Mouse (Mus musculus): Measurements from ENCODE around the gene Usp6nl. TPM values are rescaled to one million over a fixed set of nuclear protein-coding genes. Genes with fewer than 3 reads are reported as not detected.

Usp6nl gene
- polyA plus RNA-seq, 1 experiment from 2014 or later, result 12.4 TPM

DNA sequence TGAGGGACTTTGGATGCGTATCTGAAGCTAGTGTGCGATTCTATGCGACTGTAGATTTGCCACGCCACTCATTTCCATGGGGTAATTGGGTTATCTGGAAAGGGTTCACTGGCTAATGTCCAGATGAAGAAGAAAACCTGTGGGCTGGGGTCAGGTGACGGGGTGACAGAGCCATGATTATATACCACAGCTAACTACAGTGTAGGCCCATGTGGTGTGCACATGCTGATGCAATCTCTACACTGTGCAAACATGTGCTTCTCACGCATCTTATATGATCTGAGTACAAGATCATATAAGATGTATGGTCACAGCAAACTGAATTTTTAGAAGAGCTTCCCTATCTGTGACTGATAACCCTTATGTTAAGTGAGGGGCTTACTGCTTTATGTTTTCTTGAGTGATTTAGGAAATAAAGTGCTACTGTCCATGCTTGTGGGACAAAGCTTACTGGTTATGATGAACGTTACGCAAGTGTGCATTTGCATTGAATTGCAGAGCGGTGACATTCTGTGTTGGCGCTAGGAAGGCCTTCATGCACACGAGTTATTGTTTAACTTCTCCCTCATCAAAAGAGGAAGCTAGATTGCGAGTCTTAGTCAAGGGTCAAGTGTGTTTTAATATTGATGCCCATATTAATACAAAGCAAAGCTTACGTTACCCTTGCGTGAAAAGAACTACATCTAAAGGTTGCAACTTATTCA, 12.7 kb downstream of the Usp6nl start:
- 66% methylated on average over 14 of the region's 14 CpGs for WGBS
- no peak overlapping the region for H3K27ac ChIP-seq
- H3K9ac ChIP-seq, result no peak overlapping the region
- no peak overlapping the region for H3K4me2 ChIP-seq
- peaks cover 41% of the 10 kb centered on the region for H3K4me1 ChIP-seq
- H3K9me3 ChIP-seq, result no peaks in the 10 kb centered on the region
- no peak for ATAC-seq (ENCODE audit: borderline replicate concordance, extremely low read depth, low FRiP score, low TSS enrichment)
- no peaks in the 10 kb centered on the region for H3K36me3 ChIP-seq
- no peak overlapping the region for H3K4me3 ChIP-seq
- no peaks in the 10 kb centered on the region for H3K27me3 ChIP-seq

DNA sequence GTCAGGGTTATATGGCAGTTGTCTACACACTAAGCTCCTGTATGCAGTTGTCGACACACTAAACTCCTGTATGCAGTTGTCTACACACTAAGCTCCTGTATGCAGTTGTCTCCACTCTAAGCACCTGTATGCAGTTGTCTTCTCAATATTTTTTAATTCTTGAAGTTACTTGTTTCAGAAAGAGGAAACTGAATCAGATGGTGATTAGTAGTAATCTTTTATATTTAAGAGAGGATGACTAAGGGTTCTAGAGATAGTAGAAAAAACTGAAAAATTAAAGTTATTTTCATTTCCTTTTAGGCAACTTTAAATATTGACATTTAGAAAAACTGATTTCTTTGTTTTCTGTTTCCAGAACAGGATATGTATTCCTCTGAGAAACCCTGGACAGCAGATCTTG, 13.5 kb downstream of the Usp6nl start:
- ATAC-seq (ENCODE audit: borderline replicate concordance, extremely low read depth, low FRiP score, low TSS enrichment), result no peak
- H3K4me2 ChIP-seq, result no peak overlapping the region
- no peak overlapping the region for H3K27ac ChIP-seq
- H3K36me3 ChIP-seq, result no peaks in the 10 kb centered on the region
- no peak overlapping the region for H3K9ac ChIP-seq
- no peaks in the 10 kb centered on the region for H3K9me3 ChIP-seq
- H3K27me3 ChIP-seq, result no peaks in the 10 kb centered on the region
- H3K4me3 ChIP-seq, result no peak overlapping the region
- WGBS, result 84% methylated on average over 1 of the region's 1 CpGs
- peaks cover 38% of the 10 kb centered on the region for H3K4me1 ChIP-seq

DNA sequence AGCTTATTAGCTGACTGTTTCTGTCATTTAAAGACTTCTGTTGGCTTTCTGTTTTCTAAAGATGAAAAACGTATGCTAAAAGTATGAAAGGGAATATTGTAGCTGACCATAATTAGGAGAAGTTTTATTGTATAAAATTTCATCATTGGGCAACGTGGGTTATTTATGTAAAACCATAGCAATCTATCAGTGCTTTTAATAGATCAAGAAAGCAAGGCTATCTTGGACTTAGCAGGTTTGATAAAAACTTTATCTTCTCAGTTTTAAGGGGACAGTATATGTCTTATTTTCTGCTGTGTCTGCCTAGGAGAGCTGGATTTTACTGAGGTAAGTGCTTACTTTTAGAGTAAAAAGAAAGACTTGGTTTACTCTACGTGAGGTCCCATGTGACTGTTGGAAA, 14.2 kb downstream of the Usp6nl start:
- Histone ChIP-seq H3K9me3 (no peaks in the 10 kb centered on the region), H3K27me3 (no peaks in the 10 kb centered on the region), H3K36me3 (no peaks in the 10 kb centered on the region), H3K4me3 (no peak overlapping the region), H3K27ac (no peak overlapping the region), H3K9ac (no peak overlapping the region), H3K4me2 (no peak overlapping the region), H3K4me1 (peaks cover 33% of the 10 kb centered on the region)
- 84% methylated on average over 3 of the region's 3 CpGs for WGBS
- ATAC-seq (ENCODE audit: borderline replicate concordance, extremely low read depth, low FRiP score, low TSS enrichment), result no peak

DNA sequence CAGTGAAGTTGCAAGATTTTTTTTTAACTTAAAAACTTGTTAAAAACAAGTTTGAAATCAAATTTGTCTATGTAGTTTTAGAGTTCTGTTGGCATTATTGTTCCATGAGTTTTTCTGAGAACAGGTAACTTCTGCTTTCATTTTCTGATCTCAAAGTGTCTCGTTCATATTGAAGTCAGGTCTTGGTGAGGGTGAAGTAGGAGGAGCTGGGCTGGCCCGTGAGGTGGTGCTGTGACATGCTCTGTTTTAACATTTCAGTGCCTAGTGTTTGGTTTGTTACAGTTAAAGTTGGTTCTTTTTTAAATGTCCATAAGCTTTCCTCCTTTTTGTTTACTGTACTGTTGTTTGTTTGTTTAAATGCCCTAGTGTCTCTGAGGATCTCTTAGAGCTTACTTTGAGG, 15.0 kb downstream of the Usp6nl start:
- Histone ChIP-seq H3K4me3 (no peak overlapping the region), H3K4me2 (no peak overlapping the region), H3K36me3 (no peaks in the 10 kb centered on the region), H3K27me3 (no peaks in the 10 kb centered on the region), H3K4me1 (peaks cover 27% of the 10 kb centered on the region), H3K9me3 (no peaks in the 10 kb centered on the region), H3K27ac (no peak overlapping the region), H3K9ac (no peak overlapping the region)
- ATAC-seq (ENCODE audit: borderline replicate concordance, extremely low read depth, low FRiP score, low TSS enrichment), result no peak
- 49% methylated on average over 2 of the region's 2 CpGs for WGBS

DNA sequence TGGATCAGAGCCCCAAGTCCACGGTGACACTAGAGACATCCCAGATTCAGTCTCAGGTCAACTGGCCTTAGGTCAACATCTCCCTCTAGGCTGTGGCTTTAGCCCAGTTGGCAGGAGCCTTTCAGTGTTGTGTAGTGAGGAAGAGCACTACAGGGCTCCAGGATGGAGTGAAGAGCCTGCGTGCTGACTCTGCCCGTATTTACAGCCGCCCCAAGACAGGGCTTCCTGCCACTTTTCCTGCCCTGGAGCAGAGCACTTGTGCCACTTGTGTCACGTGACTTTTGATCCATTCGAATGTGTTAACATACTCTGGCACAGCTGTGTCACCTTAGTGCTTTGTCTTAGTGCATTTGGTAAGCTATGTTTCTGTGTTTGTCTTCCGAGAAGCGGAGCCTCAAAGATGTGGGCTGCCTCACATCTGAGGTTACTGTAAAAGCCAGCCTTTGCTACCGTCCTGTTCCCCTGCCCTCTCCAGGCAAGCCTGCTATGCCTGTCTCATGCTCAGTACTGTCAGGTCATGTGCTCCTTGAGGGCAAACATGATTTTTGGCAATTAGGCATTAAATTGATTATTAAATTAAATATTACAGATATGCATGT, 15.7 kb downstream of the Usp6nl start:
- Histone ChIP-seq H3K9me3 (no peaks in the 10 kb centered on the region), H3K36me3 (no peaks in the 10 kb centered on the region), H3K4me3 (no peak overlapping the region), H3K4me1 (peaks cover 24% of the 10 kb centered on the region), H3K27ac (no peak overlapping the region), H3K4me2 (no peak overlapping the region), H3K27me3 (no peaks in the 10 kb centered on the region), H3K9ac (no peak overlapping the region)
- ATAC-seq (ENCODE audit: borderline replicate concordance, extremely low read depth, low FRiP score, low TSS enrichment), result no peak
- WGBS, result 45% methylated on average over 9 of the region's 9 CpGs

DNA sequence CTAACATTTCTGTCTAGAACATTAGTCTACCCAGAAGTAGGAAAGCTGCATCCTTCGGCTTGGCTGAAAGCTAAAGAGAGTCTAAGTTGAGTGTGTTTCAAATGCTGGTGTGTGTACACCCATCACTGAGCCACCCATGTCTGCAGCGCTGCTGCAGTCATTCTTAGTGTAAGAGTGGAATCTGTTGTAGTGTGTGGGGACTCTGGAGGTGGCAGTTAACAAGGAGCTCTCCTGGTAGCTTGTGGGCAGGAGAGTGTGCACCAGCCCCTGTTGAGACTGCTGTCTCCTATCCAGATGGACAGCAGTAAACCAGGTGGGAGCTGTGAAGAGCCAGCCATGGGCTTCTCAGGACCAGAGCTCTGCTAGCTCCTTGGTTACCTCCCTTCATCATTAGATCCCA, 18.0 kb downstream of the Usp6nl start:
- no peaks in the 10 kb centered on the region for H3K9me3 ChIP-seq
- no peak overlapping the region for H3K4me2 ChIP-seq
- WGBS, result 85% methylated on average over 2 of the region's 2 CpGs
- H3K36me3 ChIP-seq, result no peaks in the 10 kb centered on the region
- no peak overlapping the region for H3K9ac ChIP-seq
- no peak for ATAC-seq (ENCODE audit: borderline replicate concordance, extremely low read depth, low FRiP score, low TSS enrichment)
- H3K4me1 ChIP-seq, result peaks cover 18% of the 10 kb centered on the region
- no peaks in the 10 kb centered on the region for H3K27me3 ChIP-seq
- H3K27ac ChIP-seq, result no peak overlapping the region
- H3K4me3 ChIP-seq, result no peak overlapping the region

DNA sequence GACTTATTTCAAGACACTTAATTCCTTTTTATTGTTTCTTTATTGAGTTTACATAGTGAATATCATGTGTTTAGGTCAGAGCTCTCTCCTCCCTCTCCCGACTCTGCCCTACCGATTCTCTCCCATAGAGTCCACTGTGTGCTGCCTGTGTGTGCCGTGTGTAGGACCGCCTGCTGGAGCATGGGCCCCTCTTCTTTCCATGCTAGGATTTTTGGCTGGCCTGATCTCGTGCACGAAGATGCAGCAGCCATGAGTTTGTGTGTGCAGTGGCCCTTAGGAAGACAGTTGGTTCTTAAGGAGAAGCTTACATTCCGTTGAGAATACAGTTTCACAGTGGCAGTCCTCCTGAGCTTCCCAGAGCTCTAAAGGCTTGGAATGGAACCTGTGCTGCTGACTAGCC, 19.0 kb downstream of the Usp6nl start:
- 77% methylated on average over 7 of the region's 7 CpGs for WGBS
- Histone ChIP-seq H3K27me3 (no peaks in the 10 kb centered on the region), H3K4me1 (peaks cover 17% of the 10 kb centered on the region), H3K27ac (no peak overlapping the region), H3K9me3 (no peaks in the 10 kb centered on the region), H3K36me3 (no peaks in the 10 kb centered on the region), H3K9ac (no peak overlapping the region), H3K4me3 (no peak overlapping the region), H3K4me2 (no peak overlapping the region)
- ATAC-seq (ENCODE audit: borderline replicate concordance, extremely low read depth, low FRiP score, low TSS enrichment), result no peak

DNA sequence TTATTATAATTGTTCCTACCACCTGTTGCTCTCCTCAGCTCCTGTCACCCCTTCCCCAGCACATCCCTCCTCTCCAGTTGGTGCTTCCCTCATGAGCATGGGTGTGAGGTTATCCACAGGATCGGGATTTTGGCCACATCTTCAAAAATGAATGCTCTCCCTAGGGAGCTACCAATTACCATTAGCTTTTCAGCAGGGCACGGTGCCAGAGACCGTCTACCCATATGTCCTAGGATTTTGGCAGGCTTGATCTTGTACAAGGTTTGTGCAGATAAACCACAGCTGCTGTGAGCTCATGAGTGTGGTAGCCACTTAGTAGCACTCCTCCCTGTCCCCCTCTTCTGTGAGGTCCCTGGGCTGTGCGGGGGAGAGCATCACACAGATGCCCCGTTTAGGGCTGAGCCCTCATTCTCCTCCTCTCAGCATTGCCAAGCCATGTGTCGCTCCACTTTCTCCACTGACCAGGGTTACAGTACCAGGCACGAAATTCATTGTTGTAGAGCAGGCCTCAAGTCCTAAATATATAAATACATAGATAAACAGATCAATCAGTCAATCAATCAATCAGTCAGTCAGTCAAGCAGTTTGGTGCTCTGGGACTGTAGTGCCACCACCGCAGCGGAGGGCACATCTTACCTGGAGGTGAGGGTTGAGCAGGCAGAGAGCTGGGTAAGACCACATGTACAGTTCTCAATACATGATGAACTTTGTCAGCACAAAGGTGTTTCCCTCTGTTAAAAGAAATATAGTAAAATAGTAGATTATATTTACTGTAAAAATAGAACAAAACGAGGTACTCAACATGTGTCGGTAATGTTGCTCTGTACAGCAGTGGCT, 27.0 kb downstream of the Usp6nl start:
- H3K4me3 ChIP-seq, result no peak overlapping the region
- no peak overlapping the region for H3K4me2 ChIP-seq
- H3K4me1 ChIP-seq, result peaks cover 46% of the 10 kb centered on the region
- H3K27me3 ChIP-seq, result no peaks in the 10 kb centered on the region
- H3K9me3 ChIP-seq, result no peaks in the 10 kb centered on the region
- no peak overlapping the region for H3K27ac ChIP-seq
- H3K36me3 ChIP-seq, result no peaks in the 10 kb centered on the region
- 64% methylated on average over 11 of the region's 11 CpGs for WGBS
- no peak overlapping the region for H3K9ac ChIP-seq
- ATAC-seq (ENCODE audit: borderline replicate concordance, extremely low read depth, low FRiP score, low TSS enrichment), result peak; percentile 83

DNA sequence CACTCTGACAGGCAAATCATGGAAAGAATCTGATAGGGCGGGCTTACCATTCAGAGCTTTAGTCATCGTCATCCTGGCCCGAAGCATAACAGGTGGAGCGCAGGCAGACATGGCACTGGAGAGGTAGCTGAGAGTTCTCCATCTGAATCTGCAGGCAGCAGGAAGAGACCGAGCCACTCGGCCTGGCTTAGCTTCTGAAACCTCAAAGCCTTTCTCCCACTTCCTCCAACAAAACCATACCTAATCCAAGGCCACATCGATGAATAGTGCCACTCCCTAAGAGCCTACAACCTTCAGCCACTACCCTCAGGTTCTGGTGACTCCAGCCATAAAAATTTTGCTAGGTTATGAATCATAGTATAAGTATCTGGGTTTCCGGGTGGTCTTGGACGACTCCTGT, 27.7 kb downstream of the Usp6nl start:
- WGBS, result 76% methylated on average over 9 of the region's 9 CpGs

DNA sequence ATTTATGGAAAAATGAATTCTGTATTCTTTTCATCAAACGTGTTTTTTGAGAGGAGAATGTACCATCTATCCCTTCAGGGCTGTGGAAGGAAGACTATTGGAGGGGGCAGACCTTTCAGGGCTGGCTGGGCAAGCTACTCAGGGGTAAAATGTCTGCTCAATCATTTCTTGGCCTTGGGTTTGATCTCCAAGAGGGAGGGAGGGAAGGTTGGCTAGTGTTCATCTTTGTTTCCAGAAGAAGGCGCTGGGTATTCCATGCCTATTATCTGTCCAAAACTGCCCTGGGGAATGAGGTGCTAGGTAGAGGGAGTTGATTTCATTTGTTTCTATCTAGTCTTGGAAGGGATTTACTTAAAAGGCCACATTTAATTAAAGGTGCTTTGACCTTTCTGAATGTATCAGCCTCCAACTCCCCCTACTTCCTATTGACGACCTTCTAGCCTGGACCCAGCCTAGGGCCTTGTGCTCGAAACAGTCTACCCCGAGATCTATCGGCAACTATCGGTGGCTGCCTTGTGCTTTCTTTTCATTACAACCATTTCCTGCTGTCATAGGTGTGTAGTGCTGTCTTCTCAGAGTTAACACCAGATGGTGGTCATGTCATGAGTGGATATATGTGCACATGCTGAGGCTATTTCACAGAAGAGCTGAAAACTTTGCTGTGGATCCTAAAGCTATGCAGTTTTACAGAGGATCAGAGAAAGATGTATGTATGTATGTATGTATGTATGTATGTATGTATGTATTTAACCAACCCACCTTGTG, 28.6 kb downstream of the Usp6nl start:
- Histone ChIP-seq H3K27me3 (no peaks in the 10 kb centered on the region), H3K4me3 (no peak overlapping the region), H3K4me2 (no peak overlapping the region), H3K4me1 (peaks cover 46% of the 10 kb centered on the region), H3K9ac (no peak overlapping the region), H3K27ac (no peak overlapping the region), H3K9me3 (no peaks in the 10 kb centered on the region), H3K36me3 (no peaks in the 10 kb centered on the region)
- ATAC-seq (ENCODE audit: borderline replicate concordance, extremely low read depth, low FRiP score, low TSS enrichment), result no peak
- WGBS, result 79% methylated on average over 7 of the region's 7 CpGs

More for the DNA sequence above, 27.7 kb downstream of the Usp6nl start:
- H3K4me1 ChIP-seq, result peaks cover 46% of the 10 kb centered on the region
- no peaks in the 10 kb centered on the region for H3K27me3 ChIP-seq
- H3K36me3 ChIP-seq, result no peaks in the 10 kb centered on the region
- no peak for ATAC-seq (ENCODE audit: borderline replicate concordance, extremely low read depth, low FRiP score, low TSS enrichment)
- no peak overlapping the region for H3K4me3 ChIP-seq
- no peaks in the 10 kb centered on the region for H3K9me3 ChIP-seq
- no peak overlapping the region for H3K27ac ChIP-seq
- H3K9ac ChIP-seq, result no peak overlapping the region
- H3K4me2 ChIP-seq, result no peak overlapping the region

DNA sequence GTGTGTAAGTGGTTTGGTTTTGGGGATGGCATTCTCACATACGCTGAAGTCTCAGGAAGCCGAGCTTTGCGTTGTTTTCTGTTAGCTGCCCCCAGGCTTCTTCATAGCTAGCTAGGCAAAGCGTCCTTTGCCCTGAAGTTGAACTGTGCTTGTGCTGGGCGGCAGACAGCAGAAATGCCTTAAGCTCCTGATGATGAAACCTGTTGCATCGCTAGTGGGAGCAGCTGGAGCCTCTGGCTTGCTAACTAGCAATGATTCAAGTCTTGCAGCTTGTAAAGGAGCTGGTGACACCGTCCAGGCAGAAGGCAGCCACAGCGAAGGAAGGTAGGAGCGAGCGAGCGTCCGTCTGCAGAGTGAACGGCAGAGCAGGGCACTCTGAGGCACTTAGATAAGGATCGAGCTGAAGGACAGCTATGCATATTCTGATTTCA, 30.1 kb downstream of the Usp6nl start:
- Histone ChIP-seq H3K36me3 (no peaks in the 10 kb centered on the region), H3K27ac (no peak overlapping the region), H3K4me2 (peak overlapping the region; percentile 26; the same call in 1 of the 2 replicates), H3K27me3 (no peaks in the 10 kb centered on the region), H3K4me3 (no peak overlapping the region), H3K4me1 (peaks cover 46% of the 10 kb centered on the region), H3K9me3 (no peaks in the 10 kb centered on the region), H3K9ac (peak overlapping the region; percentile 13; the same call in 1 of the 2 replicates)
- 33% methylated on average over 14 of the region's 14 CpGs for WGBS
- ATAC-seq (ENCODE audit: borderline replicate concordance, extremely low read depth, low FRiP score, low TSS enrichment), result no peak
